Mouse (Mus musculus) liver, embryonic 15.5 days (tissue): ENCODE results near the gene Atp8b5. TPM values are rescaled to one million over a fixed set of nuclear protein-coding genes. Genes with fewer than 3 reads are reported as not detected.

ENCODE experiments used
- polyA plus RNA-seq: library from polyadenylated mRNA; unstranded; fragments of >200 nt; fragmentation: Nextera tagmentation; extraction: Ambion mirVana; gene quantifications from 2 replicates; pipeline ENCODE4 v1.2.1, GENCODE M21; 2015

The Atp8b5 gene
- polyA plus RNA-seq, 1 experiment from 2014 or later = 0.08 TPM

Other genes with a start within 250 kb of the Atp8b5 start
- 14.8 and 15.1 TPM in 2 replicates for gene Pigo, start 241.3 kb upstream of the Atp8b5 start, polyA plus RNA-seq
- gene Stoml2, start 235.4 kb upstream of the Atp8b5 start, polyA plus RNA-seq = 187 and 204 TPM in 2 replicates
- gene Fam214b, start 220.9 kb upstream of the Atp8b5 start, polyA plus RNA-seq = 41.2 and 51.3 TPM in 2 replicates
- gene Unc13b, start 208.2 kb upstream of the Atp8b5 start, polyA plus RNA-seq = 0.40 and 0.45 TPM in 2 replicates
- 1.4 and 2.8 TPM in 2 replicates for gene Rusc2, start 114.8 kb downstream of the Atp8b5 start, polyA plus RNA-seq
- gene Fam166b, start 162.0 kb downstream of the Atp8b5 start, polyA plus RNA-seq = not detected in 2 replicates
- 1.0 and 1.2 TPM in 2 replicates for gene Tesk1, start 174.8 kb downstream of the Atp8b5 start, polyA plus RNA-seq
- gene Cd72, start 187.5 kb downstream of the Atp8b5 start, polyA plus RNA-seq = 0.94 and 1.4 TPM in 2 replicates
- gene Sit1, start 216.6 kb downstream of the Atp8b5 start, polyA plus RNA-seq = 0.07 and 0.18 TPM in 2 replicates
- gene Ccdc107, start 225.7 kb downstream of the Atp8b5 start, polyA plus RNA-seq = 33.5 and 34.2 TPM in 2 replicates
- 34.5 and 38.2 TPM in 2 replicates for gene Arhgef39, start 232.5 kb downstream of the Atp8b5 start, polyA plus RNA-seq
- 1.3 and 1.9 TPM in 2 replicates for gene Car9, start 239.8 kb downstream of the Atp8b5 start, polyA plus RNA-seq